Mouse (Mus musculus): ENCODE measurements around the gene Gm9573.

DNA sequence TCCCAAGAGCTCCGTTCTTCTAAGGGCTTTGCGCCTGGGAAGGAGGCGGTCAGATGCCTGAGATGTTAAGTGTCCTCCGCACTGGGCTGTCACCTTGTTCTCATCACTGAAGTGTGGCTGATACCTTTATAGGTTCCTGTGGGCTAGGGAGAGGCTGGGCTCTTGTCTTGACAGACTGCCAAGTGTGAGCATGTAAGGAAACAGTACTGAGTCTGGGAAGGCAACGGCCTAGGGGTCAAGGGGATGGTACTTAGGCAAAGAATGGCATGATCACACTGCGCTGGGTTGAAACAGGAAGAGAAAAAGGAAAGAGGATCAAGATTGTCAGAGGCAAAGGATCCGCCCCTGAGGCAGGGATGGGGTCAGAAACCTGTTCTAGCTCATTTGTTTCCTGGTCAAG is at the start of gene Gm9573:
- TF ChIP-seq CTCF (IDR thresholded peaks at IDR 0.05; ENCODE audit: low read depth) (no peak), EP300 (IDR thresholded peaks at IDR 0.05; ENCODE audit: low read depth) (no peak)

All from heart, postnatal 0 days (tissue).